Mouse (Mus musculus): ENCODE measurements around the gene Lrp6.

DNA sequence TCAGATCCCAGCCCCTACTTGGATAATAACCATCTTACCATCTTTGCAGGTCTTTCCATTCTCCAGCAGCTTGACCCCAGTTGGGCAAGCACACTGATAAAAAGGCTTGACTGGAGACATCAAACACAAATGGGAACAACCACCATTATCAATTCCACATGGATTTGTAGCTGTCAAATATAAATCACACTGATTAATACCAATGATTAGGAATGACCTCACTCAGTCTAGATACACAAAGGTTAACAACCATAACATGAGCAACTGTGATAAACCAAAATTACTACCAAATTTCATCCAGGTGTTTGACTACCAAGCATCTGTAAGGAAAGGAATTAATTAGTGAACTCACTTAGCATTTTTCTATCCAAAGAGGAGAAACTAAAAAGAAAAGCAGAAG, 55.6 kb downstream of the Lrp6 start:
- TF ChIP-seq POLR2A (IDR thresholded peaks at IDR 0.05; ENCODE audit: low read depth, low read length) (no peak), CTCF (conservative IDR thresholded peaks at IDR 0.05; ENCODE audit: insufficient read depth, insufficient read length, low read depth, low read length) (no peak)

All from kidney, adult 2 months (tissue).